Comparison of ENCODE assay signal across 10 mouse cellular contexts in genomic region chr11:57475119-57475518, GRCm38 (mm10). TPM values are rescaled to one million over a fixed set of nuclear protein-coding genes. Genes with fewer than 3 reads are reported as not detected.
DNase-seq lines count a peak whose midpoint lies in the region; ATAC-seq and TF ChIP-seq lines count a peak whose summit lies in the region.
"Had no signal": no experiment of that assay in that cellular context is flagged by ENCODE, and none has a peak within 500 bp of the region (broad histone marks: within the 10 kb centered on the region; RNA-seq: fewer than 3 reads in every experiment).

No protein-coding gene starts in this region.

- H3ac ChIP-seq in C2C12 (ENCODE audit: control insufficient read depth, insufficient read length, low read depth): no peak overlapping the region

- H3K79me2 ChIP-seq in C2C12 (ENCODE audit: control insufficient read depth, insufficient read depth) (no peaks in the 10 kb centered on the region), MEL (ENCODE audit: control insufficient read depth, insufficient read depth, low read length, poor library complexity) (no peaks in the 10 kb centered on the region)

- 51% methylated on average over 6 of the region's 6 CpGs for WGBS in hindbrain, embryonic 11.5 days
- 44% methylated on average over 6 of the region's 6 CpGs for WGBS in hindbrain, embryonic 16.5 days
- whole genome bisulfite sequencing in midbrain, postnatal 0 days: 51% methylated on average over 6 of the region's 6 CpGs

- H3K79me3 ChIP-seq in C2C12 (ENCODE audit: low read depth): no peaks in the 10 kb centered on the region

- no peak for TF ChIP-seq EP300 in MEL (IDR thresholded peaks at IDR 0.05; ENCODE audit: low read depth in 1 of 2, low read length in 2 of 2)

- DNase-seq in hindbrain, embryonic 11.5 days (ENCODE audit: low spot score): peak; percentile 75
- peak; percentile 68 for DNase-seq in MEL (ENCODE audit: low read depth, low spot score)
- DNase-seq in layer of hippocampus, postnatal 36 days: peak; percentile 34 to 55
- DNase-seq in midbrain, postnatal 0 days (ENCODE audit: low spot score): peak; percentile 78
- DNase-seq in urinary bladder, postnatal 4 days (ENCODE audit: low spot score in 2 of 2): no peak

- TF ChIP-seq RAD21 in MEL (IDR thresholded peaks at IDR 0.05; ENCODE audit: low read depth, low read length): peak; percentile 80

- no peak for TF ChIP-seq POLR2A in MEL (IDR thresholded peaks at IDR 0.05; ENCODE audit: control insufficient read depth in 1 of 2, insufficient read depth in 1 of 2, low read depth in 1 of 2, low read length in 2 of 2, poor library complexity in 1 of 2)

- no peaks in the 10 kb centered on the region for H3K36me3 ChIP-seq in hindbrain, embryonic 11.5 days (ENCODE audit: control insufficient read depth, insufficient read depth, low read length)
- H3K36me3 ChIP-seq in hindbrain, embryonic 16.5 days (ENCODE audit: control insufficient read depth, insufficient read depth, low read length): no peaks in the 10 kb centered on the region
- no peaks in the 10 kb centered on the region for H3K36me3 ChIP-seq in C2C12 (ENCODE audit: control insufficient read depth, insufficient read depth)
- no peaks in the 10 kb centered on the region for H3K36me3 ChIP-seq in MEL (ENCODE audit: control insufficient read depth in 1 of 2, insufficient read depth in 2 of 2, low read length in 2 of 2)
- no peaks in the 10 kb centered on the region for H3K36me3 ChIP-seq in midbrain, postnatal 0 days (ENCODE audit: insufficient read depth, low read length)
- H3K36me3 ChIP-seq: lung, embryonic 15.5 days had no signal

- H3K4me2 ChIP-seq in hindbrain, embryonic 11.5 days (replicated peaks; ENCODE audit: low read depth, low read length): no peak overlapping the region
- no peak overlapping the region for H3K4me2 ChIP-seq in hindbrain, embryonic 16.5 days (ENCODE audit: low read length)
- no peak overlapping the region for H3K4me2 ChIP-seq in midbrain, postnatal 0 days (ENCODE audit: low read depth, low read length, poor library complexity, severe bottlenecking)
- H3K4me2 ChIP-seq: lung, embryonic 15.5 days; stomach, embryonic 15.5 days had no signal

- H3K4me3 ChIP-seq in hindbrain, embryonic 11.5 days (ENCODE audit: low read depth, low read length): no peak overlapping the region
- no peak overlapping the region for H3K4me3 ChIP-seq in hindbrain, embryonic 16.5 days (ENCODE audit: low read length)
- no peak overlapping the region for H3K4me3 ChIP-seq in C2C12 (ENCODE audit: insufficient read depth, poor library complexity, severe bottlenecking)
- H3K4me3 ChIP-seq in MEL (ENCODE audit: control insufficient read depth in 1 of 2, insufficient read depth in 1 of 2, low read depth in 2 of 2, low read length in 2 of 2): no peak overlapping the region
- H3K4me3 ChIP-seq in midbrain, postnatal 0 days (ENCODE audit: low read depth, low read length): no peak overlapping the region
- H3K4me3 ChIP-seq: lung, embryonic 15.5 days; stomach, embryonic 15.5 days had no signal

- no peaks in the 10 kb centered on the region for H3K4me1 ChIP-seq in hindbrain, embryonic 11.5 days (replicated peaks; ENCODE audit: control insufficient read depth, insufficient read depth, low read length)
- peaks cover 7% of the 10 kb centered on the region for H3K4me1 ChIP-seq in hindbrain, embryonic 16.5 days (ENCODE audit: control insufficient read depth, insufficient read depth, low read depth, low read length)
- H3K4me1 ChIP-seq in MEL (ENCODE audit: control insufficient read depth in 1 of 2, insufficient read depth in 2 of 2, low read length in 2 of 2): peaks cover 0 to 2% of the 10 kb centered on the region in 2 experiments; a peak in 1 of 4 replicates
- no peaks in the 10 kb centered on the region for H3K4me1 ChIP-seq in midbrain, postnatal 0 days (ENCODE audit: insufficient read depth, low read length)
- H3K4me1 ChIP-seq: lung, embryonic 15.5 days; stomach, embryonic 15.5 days had no signal

- no peaks in the 10 kb centered on the region for H3K9me3 ChIP-seq in hindbrain, embryonic 11.5 days (ENCODE audit: control insufficient read depth, low read length)
- no peaks in the 10 kb centered on the region for H3K9me3 ChIP-seq in hindbrain, embryonic 16.5 days (ENCODE audit: control insufficient read depth, low read length)
- no peaks in the 10 kb centered on the region for H3K9me3 ChIP-seq in MEL (replicated peaks; ENCODE audit: insufficient read depth, low read length)
- H3K9me3 ChIP-seq in midbrain, postnatal 0 days (ENCODE audit: low read length): no peaks in the 10 kb centered on the region
- H3K9me3 ChIP-seq: lung, embryonic 15.5 days; stomach, embryonic 15.5 days had no signal

- H3K9ac ChIP-seq in hindbrain, embryonic 11.5 days (ENCODE audit: low read depth, low read length): no peak overlapping the region
- no peak overlapping the region for H3K9ac ChIP-seq in hindbrain, embryonic 16.5 days (ENCODE audit: low read depth, low read length)
- H3K9ac ChIP-seq in MEL (ENCODE audit: control insufficient read depth, low read depth, low read length, poor library complexity, severe bottlenecking): no peak overlapping the region
- no peak overlapping the region for H3K9ac ChIP-seq in midbrain, postnatal 0 days (replicated peaks; ENCODE audit: low read length, poor library complexity, severe bottlenecking)
- H3K9ac ChIP-seq: lung, embryonic 15.5 days; stomach, embryonic 15.5 days had no signal

- no peak for ATAC-seq in hindbrain, embryonic 11.5 days (ENCODE audit: low FRiP score)
- ATAC-seq in hindbrain, embryonic 16.5 days: no peak
- peak; percentile 73; the same call in 1 of the 2 replicates for ATAC-seq in common myeloid progenitor, adult 5-6 weeks (replicated peaks; ENCODE audit: low read depth, poor library complexity, severe bottlenecking)
- ATAC-seq in midbrain, postnatal 0 days (ENCODE audit: low FRiP score): 0 out of 2 replicates have a peak, but pooled peaks have one; percentile 50

- H3K27ac ChIP-seq in hindbrain, embryonic 11.5 days (ENCODE audit: low read depth, low read length): no peak overlapping the region
- H3K27ac ChIP-seq in hindbrain, embryonic 16.5 days (ENCODE audit: low read depth, low read length): no peak overlapping the region
- no peak overlapping the region for H3K27ac ChIP-seq in MEL (ENCODE audit: control insufficient read depth, low read depth, low read length)
- H3K27ac ChIP-seq in midbrain, postnatal 0 days (ENCODE audit: low read depth, low read length): no peak overlapping the region
- H3K27ac ChIP-seq: lung, embryonic 15.5 days; stomach, embryonic 15.5 days had no signal

- peak; percentile 3 for TF ChIP-seq CTCF in C2C12 (IDR thresholded peaks at IDR 0.05; ENCODE audit: control insufficient read depth, insufficient read depth, insufficient read length)
- TF ChIP-seq CTCF in MEL (IDR thresholded peaks at IDR 0.05 in 2 of 3, conservative IDR thresholded peaks at IDR 0.05 in 1 of 3; ENCODE audit: control insufficient read depth in 1 of 3, insufficient read depth in 1 of 3, low read depth in 2 of 3, low read length in 3 of 3, poor library complexity in 1 of 3, severe bottlenecking in 1 of 3): peak; percentile 68 to 82 (median 82)
- peak; percentile 93 for TF ChIP-seq CTCF in midbrain, postnatal 0 days (IDR thresholded peaks at IDR 0.05)

- H3K27me3 ChIP-seq in hindbrain, embryonic 11.5 days (ENCODE audit: control insufficient read depth, insufficient read depth, low read length): no peaks in the 10 kb centered on the region
- H3K27me3 ChIP-seq in hindbrain, embryonic 16.5 days (replicated peaks; ENCODE audit: control insufficient read depth, insufficient read depth, low read length): no peaks in the 10 kb centered on the region
- no peaks in the 10 kb centered on the region for H3K27me3 ChIP-seq in C2C12 (ENCODE audit: control insufficient read depth, insufficient read depth, insufficient read length)
- H3K27me3 ChIP-seq in MEL (ENCODE audit: control insufficient read depth in 1 of 2, insufficient read depth in 2 of 2, low read length in 2 of 2): no peaks in the 10 kb centered on the region
- no peaks in the 10 kb centered on the region for H3K27me3 ChIP-seq in midbrain, postnatal 0 days (ENCODE audit: insufficient read depth, low read length)
- H3K27me3 ChIP-seq: lung, embryonic 15.5 days; stomach, embryonic 15.5 days had no signal

TF ChIP-seq in C2C12, 6 proteins besides CTCF, POLR2A, EP300 and RAD21 (continues in another document):
- TF ChIP-seq CEBPB (IDR thresholded peaks at IDR 0.05; ENCODE audit: low read depth): no peak
- no peak for TF ChIP-seq MYOG (IDR thresholded peaks at IDR 0.05; ENCODE audit: control insufficient read depth, extremely low read depth, insufficient read length)
- TF ChIP-seq MYOD1 (IDR thresholded peaks at IDR 0.05; ENCODE audit: control insufficient read depth, insufficient read length, low read depth): no peak

TF ChIP-seq in MEL, 35 proteins besides CTCF, POLR2A, EP300 and RAD21 (continues in another document):
- TF ChIP-seq MXI1 (IDR thresholded peaks at IDR 0.05; ENCODE audit: low read depth, low read length): no peak
- TF ChIP-seq ZMIZ1 (IDR thresholded peaks at IDR 0.05; ENCODE audit: low read depth, low read length): no peak
- peak; percentile 88 for TF ChIP-seq SMC3 (IDR thresholded peaks at IDR 0.05; ENCODE audit: low read depth, low read length)
- no peak for TF ChIP-seq CHD1 (IDR thresholded peaks at IDR 0.05; ENCODE audit: low read depth, low read length)

RNA-seq across cellular contexts. Expression of gene Fam114a2, which starts 43.3 kb away (rescaled TPM):
- 56.7 and 62.1 TPM in 2 replicates for polyA plus RNA-seq in hindbrain, embryonic 11.5 days (2014; fragmentation: Nextera tagmentation; extraction: Ambion mirVana)
- 76.3 and 77.0 TPM in 2 replicates for polyA plus RNA-seq in hindbrain, embryonic 16.5 days (2015; fragmentation: Nextera tagmentation; extraction: Ambion mirVana)
- polyA plus RNA-seq in C2C12 (2012; fragmentation: generic; extraction: Trizol): 21.1 TPM
- 39.5 and 40.7 TPM in 2 replicates for total RNA-seq in MEL (2012; rRNA removed)
- polyA plus RNA-seq in MEL (2012; ENCODE audit: insufficient read depth in 1 of 2, insufficient read length in 2 of 2, low read depth in 1 of 2, low replicate concordance in 2 of 2, missing spikeins in 1 of 2): 10 to 100 TPM in 1 of 2 experiments, not detected in 1; 42.3 TPM
- 32.2 and 43.7 TPM in 2 replicates for total RNA-seq in common myeloid progenitor, adult 5-6 weeks (2017)
- total RNA-seq in layer of hippocampus, postnatal 36 days (2021): 10 to 100 TPM; 34.9 to 39.9 TPM
- total RNA-seq in midbrain, postnatal 0 days (2014; rRNA removed): 29.5 and 46.4 TPM in 2 replicates
- polyA plus RNA-seq in midbrain, postnatal 0 days (2015; fragmentation: Nextera tagmentation; extraction: Ambion mirVana): 50.9 and 51.1 TPM in 2 replicates

RNA-seq across cellular contexts. Expression of gene Mfap3, which starts 43.3 kb away (rescaled TPM):
- 50.7 and 59.5 TPM in 2 replicates for polyA plus RNA-seq in hindbrain, embryonic 11.5 days (2014; fragmentation: Nextera tagmentation; extraction: Ambion mirVana)
- 55.8 and 61.4 TPM in 2 replicates for polyA plus RNA-seq in hindbrain, embryonic 16.5 days (2015; fragmentation: Nextera tagmentation; extraction: Ambion mirVana)
- polyA plus RNA-seq in C2C12 (2012; fragmentation: generic; extraction: Trizol) (5.5 TPM), MEL (2012; ENCODE audit: insufficient read depth in 1 of 2, insufficient read length in 2 of 2, low read depth in 1 of 2, low replicate concordance in 2 of 2, missing spikeins in 1 of 2) (10 to 100 TPM in 1 of 2 experiments, not detected in 1; 22.7 TPM)
- total RNA-seq in MEL (2012; rRNA removed): 18.6 and 21.2 TPM in 2 replicates
- total RNA-seq in common myeloid progenitor, adult 5-6 weeks (2017): 22.5 and 27.5 TPM in 2 replicates
- total RNA-seq in layer of hippocampus, postnatal 36 days (2021): 10 to 100 TPM; 28.7 to 34.8 TPM
- total RNA-seq in midbrain, postnatal 0 days (2014; rRNA removed): 47.8 and 51.0 TPM in 2 replicates
- 52.4 and 53.1 TPM in 2 replicates for polyA plus RNA-seq in midbrain, postnatal 0 days (2015; fragmentation: Nextera tagmentation; extraction: Ambion mirVana)

Comparison
In these comparisons a context has a peak if more than half of its experiments do, and no peak if none do; other contexts are left out.
1. ATAC-seq: peak in common myeloid progenitor, adult 5-6 weeks (single experiment) and midbrain, postnatal 0 days (single experiment); none in hindbrain, embryonic 11.5 days (single experiment) and hindbrain, embryonic 16.5 days (single experiment).
2. DNase-seq: peak in hindbrain, embryonic 11.5 days (single experiment), MEL (single experiment), layer of hippocampus, postnatal 36 days (2 of 2) and midbrain, postnatal 0 days (single experiment); none in urinary bladder, postnatal 4 days (0 of 2).
3. CTCF ChIP-seq: peak in every context shown above with its lines; median percentile 93 in midbrain, postnatal 0 days; 82 in MEL; 3 in C2C12.